Mouse (Mus musculus): ENCODE data around the gene Olfr97. TPM values are rescaled to one million over a fixed set of nuclear protein-coding genes. Genes with fewer than 3 reads are reported as not detected.
"Not testable (repeated sequence)": the region's sequence is repeated elsewhere in the genome, so short reads cannot be mapped to it uniquely, and the experiment has no call there.

Olfr97 gene
- not detected in 2 replicates for polyA plus RNA-seq (2014; fragmentation: Nextera tagmentation; extraction: Ambion mirVana)

DNA sequence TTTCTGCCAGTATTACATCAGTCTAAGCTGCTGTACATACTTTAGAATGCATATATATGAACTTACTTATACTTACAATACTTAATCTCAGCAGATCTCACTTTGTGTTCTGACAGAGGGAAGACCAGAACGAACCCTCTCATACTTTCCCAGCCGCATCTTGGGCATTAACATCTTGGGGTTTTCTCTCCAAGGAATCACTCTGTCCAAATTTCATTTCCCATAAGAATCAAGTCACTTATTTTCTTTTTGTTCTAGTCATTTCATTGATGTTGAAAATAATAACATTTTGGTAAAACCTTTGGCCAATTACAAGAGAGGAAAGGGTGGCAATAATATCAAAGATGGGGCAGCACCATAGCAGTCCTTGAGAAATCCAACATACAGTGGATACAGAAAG, at the start of gene Olfr97:
TSS of gene Olfr97 (minus strand) at position 101 of the 400 bp plus-strand sequence.
- H3K4me2 ChIP-seq; H3K36me3 ChIP-seq (ENCODE audit: insufficient read depth); H3K4me3 ChIP-seq (ENCODE audit: low read depth, low read length); H3K9ac ChIP-seq; H3K27me3 ChIP-seq (ENCODE audit: insufficient read depth, low read length); DNase-seq; H3K27ac ChIP-seq (ENCODE audit: low read depth); H3K9me3 ChIP-seq (ENCODE audit: low read depth, low read length); H3K4me1 ChIP-seq (ENCODE audit: insufficient read depth); ATAC-seq (ENCODE audit: insufficient read depth): not testable (repeated sequence)
- WGBS = 73% methylated on average over 2 of the region's 2 CpGs

DNA sequence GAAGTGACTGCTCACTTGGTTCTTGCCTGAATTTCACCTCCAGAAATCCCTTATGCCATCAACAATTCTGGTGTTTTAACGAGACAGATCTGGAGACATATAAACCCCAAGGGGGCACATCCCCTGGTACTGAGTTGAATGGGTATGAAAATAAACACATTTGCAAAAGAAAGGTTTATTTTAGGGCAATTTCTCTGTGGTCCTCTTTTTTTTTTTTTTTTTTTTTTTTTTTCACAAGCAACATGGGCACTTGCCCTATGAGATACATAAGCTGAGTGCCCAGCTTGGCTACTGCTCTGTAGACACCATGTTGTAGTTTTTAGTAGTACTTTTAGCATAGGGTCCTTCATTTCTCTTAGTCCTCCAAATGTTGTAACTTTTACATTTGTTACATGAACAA, 46.2 kb upstream of the Olfr97 start, which contains the start of gene Olfr99:
TSS of gene Olfr99 (minus strand) at position 101 of the 400 bp plus-strand sequence.
- DNase-seq (no peak), ATAC-seq (ENCODE audit: insufficient read depth) (no peak)
- no peaks in the 10 kb centered on the region for H3K36me3 ChIP-seq (ENCODE audit: insufficient read depth)
- H3K4me1 ChIP-seq (ENCODE audit: insufficient read depth) = no peaks in the 10 kb centered on the region
- H3K27me3 ChIP-seq (ENCODE audit: insufficient read depth, low read length) = no peaks in the 10 kb centered on the region
- H3K9me3 ChIP-seq (ENCODE audit: low read depth, low read length) = no peaks in the 10 kb centered on the region
- 75% methylated on average over 1 of the region's 1 CpGs for WGBS
- H3K9ac ChIP-seq = no peak within 1 kb of the TSS
- no peak within 1 kb of the TSS for H3K4me2 ChIP-seq
- H3K4me3 ChIP-seq (ENCODE audit: low read depth, low read length) = no peak within 1 kb of the TSS
- H3K27ac ChIP-seq (ENCODE audit: low read depth) = no peak within 1 kb of the TSS
- no peak for TF ChIP-seq CTCF (IDR thresholded peaks at IDR 0.05; ENCODE audit: low read depth)

DNA sequence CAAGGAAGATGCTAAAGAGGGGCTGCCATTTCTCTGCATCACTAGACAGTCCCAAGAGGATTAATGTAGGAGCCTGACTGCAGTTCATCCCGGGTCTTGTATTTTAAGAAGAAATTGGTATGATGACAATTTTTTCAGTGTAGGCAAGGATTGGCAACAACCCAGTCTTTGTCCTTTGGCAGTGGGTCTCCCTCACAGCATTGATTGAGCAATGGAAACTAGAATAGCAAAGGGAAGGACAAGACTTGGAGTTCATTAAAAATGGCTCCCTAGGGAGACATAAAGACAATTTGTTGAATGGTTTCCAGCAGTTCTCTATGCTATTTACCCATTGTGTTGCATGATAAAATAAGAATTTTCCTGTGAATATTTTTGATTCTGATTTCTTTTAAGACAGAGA, 43.2 kb upstream of the Olfr97 start:
- H3K4me3 ChIP-seq (ENCODE audit: low read depth, low read length) = no peak overlapping the region
- H3K4me1 ChIP-seq (ENCODE audit: insufficient read depth) = no peaks in the 10 kb centered on the region
- no peaks in the 10 kb centered on the region for H3K36me3 ChIP-seq (ENCODE audit: insufficient read depth)
- H3K9me3 ChIP-seq (ENCODE audit: low read depth, low read length) = no peaks in the 10 kb centered on the region
- no peak overlapping the region for H3K4me2 ChIP-seq
- H3K9ac ChIP-seq = no peak overlapping the region
- H3K27ac ChIP-seq (ENCODE audit: low read depth) = no peak overlapping the region
- WGBS = 60% methylated on average over 1 of the region's 1 CpGs
- no peaks in the 10 kb centered on the region for H3K27me3 ChIP-seq (ENCODE audit: insufficient read depth, low read length)
- ATAC-seq (ENCODE audit: insufficient read depth) (no peak), DNase-seq (no peak)
- TF ChIP-seq CTCF (IDR thresholded peaks at IDR 0.05; ENCODE audit: low read depth) = no peak

DNA sequence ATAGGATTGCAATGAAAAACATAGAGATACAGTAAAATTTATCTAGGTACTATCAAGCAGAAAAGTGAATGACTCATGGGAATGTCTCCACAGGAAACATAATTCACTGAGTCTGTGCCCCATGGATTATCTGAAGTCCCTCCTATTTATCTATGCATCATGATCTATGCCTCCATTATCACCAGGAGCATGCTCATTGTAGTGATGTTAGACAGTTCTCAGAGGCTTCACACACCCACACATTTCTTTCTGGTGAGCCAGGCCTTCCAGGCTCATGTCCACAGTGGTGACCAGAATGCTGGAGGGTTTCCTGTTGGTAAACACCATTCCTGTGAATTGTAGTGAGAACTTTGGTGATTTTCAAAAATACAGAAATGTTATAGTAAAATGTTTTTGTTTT, 39.4 kb upstream of the Olfr97 start:
- H3K9ac ChIP-seq = no peak overlapping the region
- no peaks in the 10 kb centered on the region for H3K9me3 ChIP-seq (ENCODE audit: low read depth, low read length)
- H3K4me3 ChIP-seq (ENCODE audit: low read depth, low read length) = no peak overlapping the region
- H3K4me2 ChIP-seq = no peak overlapping the region
- ATAC-seq (ENCODE audit: insufficient read depth) (no peak), DNase-seq (no peak)
- no peaks in the 10 kb centered on the region for H3K4me1 ChIP-seq (ENCODE audit: insufficient read depth)
- H3K27me3 ChIP-seq (ENCODE audit: insufficient read depth, low read length) = no peaks in the 10 kb centered on the region
- H3K27ac ChIP-seq (ENCODE audit: low read depth) = no peak overlapping the region
- no peak for TF ChIP-seq CTCF (IDR thresholded peaks at IDR 0.05; ENCODE audit: low read depth)
- H3K36me3 ChIP-seq (ENCODE audit: insufficient read depth) = no peaks in the 10 kb centered on the region

DNA sequence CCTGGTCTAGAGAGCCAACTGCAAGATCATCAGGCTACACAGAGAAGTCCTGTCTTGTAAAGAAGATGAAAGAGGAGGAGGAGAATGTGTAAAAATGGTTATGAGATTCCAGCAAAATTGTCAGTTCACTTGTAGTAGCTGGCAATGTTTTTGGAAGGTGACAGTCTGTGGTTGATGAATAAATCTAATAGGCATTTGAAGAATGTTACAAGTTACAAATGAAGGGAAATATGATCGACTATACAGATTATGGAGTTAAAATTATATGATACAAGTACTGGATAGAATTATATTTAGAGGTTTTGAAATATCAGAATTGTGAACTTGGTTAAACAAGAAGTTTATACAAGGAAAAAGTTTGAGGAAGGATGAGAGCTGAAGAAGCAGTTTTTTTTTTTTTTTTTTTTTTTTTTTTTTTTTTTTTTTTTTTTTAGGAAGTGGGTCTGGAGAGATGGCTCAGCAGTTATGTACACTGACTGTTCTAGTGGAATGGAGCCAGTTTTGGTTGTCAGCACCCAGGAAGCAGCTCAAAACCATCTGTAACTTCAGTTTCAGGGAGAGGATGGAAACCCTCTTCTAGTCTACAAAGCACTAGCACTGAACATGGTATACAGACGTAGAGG, 38.6 kb upstream of the Olfr97 start:
- no peak overlapping the region for H3K27ac ChIP-seq (ENCODE audit: low read depth)
- H3K9me3 ChIP-seq (ENCODE audit: low read depth, low read length) = no peaks in the 10 kb centered on the region
- H3K4me1 ChIP-seq (ENCODE audit: insufficient read depth) = no peaks in the 10 kb centered on the region
- no peak overlapping the region for H3K4me2 ChIP-seq
- H3K27me3 ChIP-seq (ENCODE audit: insufficient read depth, low read length) = no peaks in the 10 kb centered on the region
- H3K9ac ChIP-seq = no peak overlapping the region
- no peak for TF ChIP-seq CTCF (IDR thresholded peaks at IDR 0.05; ENCODE audit: low read depth)
- WGBS = 67% methylated on average over 2 of the region's 2 CpGs
- no peaks in the 10 kb centered on the region for H3K36me3 ChIP-seq (ENCODE audit: insufficient read depth)
- no peak for DNase-seq
- no peak overlapping the region for H3K4me3 ChIP-seq (ENCODE audit: low read depth, low read length)
- ATAC-seq (ENCODE audit: insufficient read depth) = no peak

DNA sequence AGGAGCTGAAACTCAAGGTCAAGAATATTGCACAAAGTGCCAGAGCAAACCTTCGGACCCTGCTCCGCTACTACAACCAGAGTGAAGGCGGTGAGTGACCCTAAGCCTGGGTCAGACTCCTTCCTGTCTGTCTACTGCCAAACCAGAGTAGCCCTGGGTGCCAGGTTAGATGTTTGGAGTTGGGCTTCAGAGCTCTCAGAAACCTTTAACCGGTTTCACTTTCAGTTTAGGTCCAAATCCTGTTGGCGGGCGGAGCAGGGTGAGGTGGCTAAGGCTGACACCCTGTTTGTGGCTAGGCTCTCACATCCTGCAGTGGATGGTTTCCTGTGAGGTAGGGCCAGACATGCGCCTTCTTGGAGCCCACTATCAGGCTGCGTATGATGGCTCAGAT, 33.6 kb upstream of the Olfr97 start:
- no peak for TF ChIP-seq CTCF (IDR thresholded peaks at IDR 0.05; ENCODE audit: low read depth)
- peak overlapping the region; percentile 46 for H3K4me3 ChIP-seq (ENCODE audit: low read depth, low read length)
- H3K9me3 ChIP-seq (ENCODE audit: low read depth, low read length) = no peaks in the 10 kb centered on the region
- peak; percentile 46 for ATAC-seq (ENCODE audit: insufficient read depth)
- peak overlapping the region; percentile 29; the same call in 1 of the 2 replicates for H3K9ac ChIP-seq
- WGBS = 52% methylated on average over 8 of the region's 8 CpGs
- no peaks in the 10 kb centered on the region for H3K4me1 ChIP-seq (ENCODE audit: insufficient read depth)
- DNase-seq = peak; percentile 27
- peak overlapping the region; percentile 89 for H3K4me2 ChIP-seq
- no peaks in the 10 kb centered on the region for H3K27me3 ChIP-seq (ENCODE audit: insufficient read depth, low read length)
- no peaks in the 10 kb centered on the region for H3K36me3 ChIP-seq (ENCODE audit: insufficient read depth)
- H3K27ac ChIP-seq (ENCODE audit: low read depth) = no peak overlapping the region

DNA sequence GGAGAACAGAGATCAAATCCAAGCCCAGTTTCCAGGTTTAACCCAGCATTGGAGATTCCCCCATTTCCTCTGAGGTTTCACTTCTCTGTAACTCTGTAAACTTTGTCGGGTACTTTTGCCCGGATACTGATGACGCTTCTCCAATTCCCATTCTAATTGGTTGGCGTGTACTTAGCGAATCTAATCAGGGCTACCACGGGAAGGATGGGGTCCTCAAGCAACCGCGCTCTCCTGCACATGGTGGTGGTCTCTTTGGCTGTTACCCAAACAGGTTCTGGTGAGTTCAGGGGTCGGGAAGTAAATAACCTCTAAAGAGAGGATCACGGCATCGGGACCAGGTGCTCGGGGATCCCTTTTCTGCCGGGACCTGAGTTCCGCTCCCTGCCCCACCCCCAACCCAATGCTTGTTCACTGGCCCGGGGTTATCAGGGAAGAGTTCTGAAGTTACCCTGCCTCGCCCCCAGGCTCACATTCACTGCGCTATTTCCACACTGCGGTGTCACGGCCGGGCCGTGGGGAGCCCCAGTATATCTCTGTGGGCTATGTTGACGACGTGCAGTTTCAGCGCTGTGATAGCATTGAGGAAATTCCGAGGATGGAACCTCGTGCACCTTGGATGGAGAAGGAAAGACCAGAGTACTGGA, 33.0 kb upstream of the Olfr97 start, which contains the start of gene H2-M3:
TSS of gene H2-M3 (plus strand) at position 163 of the 644 bp plus-strand sequence.
- Histone ChIP-seq H3K36me3 (ENCODE audit: insufficient read depth) (no peaks in the 10 kb centered on the region), H3K9ac (peak within 1 kb of the TSS; percentile 29; the same call in 1 of the 2 replicates), H3K9me3 (ENCODE audit: low read depth, low read length) (no peaks in the 10 kb centered on the region), H3K27me3 (ENCODE audit: insufficient read depth, low read length) (no peaks in the 10 kb centered on the region), H3K27ac (ENCODE audit: low read depth) (no peak within 1 kb of the TSS), H3K4me2 (peak within 1 kb of the TSS; percentile 89), H3K4me3 (ENCODE audit: low read depth, low read length) (peak within 1 kb of the TSS; percentile 46), H3K4me1 (ENCODE audit: insufficient read depth) (no peaks in the 10 kb centered on the region)
- ATAC-seq (ENCODE audit: insufficient read depth) (peak; percentile 98), DNase-seq (peak; percentile 97)
- 2% methylated on average over 26 of the region's 26 CpGs for WGBS
- TF ChIP-seq CTCF (IDR thresholded peaks at IDR 0.05; ENCODE audit: low read depth) = no peak

Data from lung, embryonic 14.5 days (tissue).